Mouse (Mus musculus) spleen, adult 2 months (tissue): ENCODE data around the gene Rccd1.

Source experiments
- CTCF ChIP-seq: fragments of 200-500 bp; IDR thresholded peaks from 2 replicates; pipeline ENCODE4 v1.5.1; 2011; ENCODE audit warnings: mild to moderate bottlenecking, inconsistent platforms; ENCODE audit not compliant: insufficient read depth, insufficient read length, insufficient replicate concordance; ENCODE audit errors: extremely low read depth
- POLR2A ChIP-seq: fragments of 200-500 bp; IDR thresholded peaks from 2 replicates; pipeline ENCODE4 v1.6.1; 2011; ENCODE audit warnings: low read depth, low read length, inconsistent platforms

GRCm38 (mm10) chr7:80261372-80261990, 62.8 kb downstream of the Rccd1 start:
- TF ChIP-seq POLR2A: no peak
- no peak for TF ChIP-seq CTCF
